ENCODE assay signal across 27 mouse cellular contexts in the genomic region with DNA sequence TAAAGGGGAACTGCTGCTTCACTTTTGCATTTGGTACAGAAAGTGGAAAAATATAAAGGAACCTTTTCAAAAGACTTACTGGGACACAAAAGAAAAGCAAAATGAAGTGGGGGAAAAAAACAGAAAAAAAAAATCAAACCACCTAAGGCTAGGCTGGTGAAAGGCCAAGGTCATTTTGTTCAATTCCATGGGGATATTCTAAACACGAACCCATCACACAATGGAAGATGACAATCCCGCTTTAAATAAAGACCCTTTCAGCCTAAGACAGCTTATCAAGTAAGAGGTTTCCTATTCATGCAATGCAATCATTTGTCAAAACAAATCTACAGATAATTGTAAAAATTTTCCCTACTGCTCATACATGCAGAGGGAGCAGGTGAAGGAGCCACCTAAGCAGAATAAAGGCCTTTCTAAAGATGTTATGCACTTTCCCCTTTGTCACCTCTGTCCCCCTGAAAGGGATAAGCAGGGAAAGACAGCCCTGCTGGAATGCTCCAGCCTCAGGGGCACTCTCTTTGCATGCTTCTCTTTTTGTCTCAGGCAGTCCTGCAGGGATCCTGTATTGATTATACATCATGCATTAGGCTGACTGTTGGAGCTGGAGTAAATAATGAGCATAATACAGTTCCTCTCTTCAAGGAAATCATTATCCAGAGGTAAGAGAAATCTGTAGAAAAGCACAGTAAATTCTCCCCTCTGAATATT.
DNase-seq lines count a peak whose midpoint lies in the region; ATAC-seq and TF ChIP-seq lines count a peak whose summit lies in the region.
"Had no signal": no experiment of that assay in that cellular context is flagged by ENCODE, and none has a peak within 500 bp of the region (broad histone marks: within the 10 kb centered on the region; RNA-seq: fewer than 3 reads in every experiment).

No protein-coding gene starts in this region.

- no peak for DNase-seq in forebrain, embryonic 10.5 days (ENCODE audit: extremely low spot score, low spot score)
- DNase-seq in brain, embryonic 14.5 days (ENCODE audit: low read depth): peak; percentile 56
- DNase-seq in hindbrain, embryonic 14.5 days (ENCODE audit: low spot score): no peak
- DNase-seq in left cerebral cortex, adult 11 months (ENCODE audit: low spot score): no peak
- DNase-seq in cerebellum, adult 9-11 months: no peak
- DNase-seq: adrenal gland, postnatal 25 days; B cell, adult 2 months; cerebellum, adult 18-20 months; cerebellum, postnatal 14 days; gastrocnemius, adult 2 months; heart, adult 2 months; kidney, adult 18-20 months; kidney, postnatal 25 days; lung, adult 2 months; lung, postnatal 10 days; right cerebral cortex, postnatal 4 days; thymus, adult 2 months; thymus, postnatal 4 days had no signal

- no peak overlapping the region for H3K9ac ChIP-seq in forebrain, embryonic 15.5 days (replicated peaks)
- H3K9ac ChIP-seq in hindbrain, embryonic 14.5 days: no peak overlapping the region
- no peak overlapping the region for H3K9ac ChIP-seq in midbrain, embryonic 15.5 days
- H3K9ac ChIP-seq: heart, embryonic 12.5 days; kidney, embryonic 15.5 days; limb, embryonic 15.5 days; liver, embryonic 14.5 days had no signal

- no peak for TF ChIP-seq POLR2A in brain, embryonic 14.5 days (IDR thresholded peaks at IDR 0.05; ENCODE audit: borderline replicate concordance, extremely low read depth, insufficient read depth, insufficient read length, poor library complexity, severe bottlenecking)

- H3K4me1 ChIP-seq in forebrain, embryonic 15.5 days: no peaks in the 10 kb centered on the region
- H3K4me1 ChIP-seq in forebrain, embryonic 10.5 days: peaks cover 12% of the 10 kb centered on the region
- H3K4me1 ChIP-seq in hindbrain, embryonic 14.5 days (replicated peaks; ENCODE audit: control insufficient read depth, insufficient read depth, low read length): no peaks in the 10 kb centered on the region
- H3K4me1 ChIP-seq in midbrain, embryonic 15.5 days: 0 out of 2 replicates have a peak, but pooled peaks cover 5% of the 10 kb centered on the region
- H3K4me1 ChIP-seq: heart, embryonic 12.5 days; kidney, embryonic 15.5 days; limb, embryonic 10.5 days; limb, embryonic 15.5 days had no signal

- no peak overlapping the region for H3K4me2 ChIP-seq in forebrain, embryonic 15.5 days (replicated peaks)
- no peak overlapping the region for H3K4me2 ChIP-seq in hindbrain, embryonic 14.5 days (replicated peaks)
- no peak overlapping the region for H3K4me2 ChIP-seq in midbrain, embryonic 15.5 days
- H3K4me2 ChIP-seq: heart, embryonic 12.5 days; kidney, embryonic 15.5 days; limb, embryonic 15.5 days had no signal

- no peak for ATAC-seq in forebrain, embryonic 15.5 days (replicated peaks)
- no peak for ATAC-seq in hindbrain, embryonic 14.5 days (ENCODE audit: low FRiP score)
- 0 out of 2 replicates have a peak, but pooled peaks have one; percentile 33 for ATAC-seq in midbrain, embryonic 15.5 days (replicated peaks)

- no peak overlapping the region for H3K4me3 ChIP-seq in forebrain, embryonic 15.5 days
- H3K4me3 ChIP-seq in forebrain, embryonic 10.5 days: no peak overlapping the region
- no peak overlapping the region for H3K4me3 ChIP-seq in hindbrain, embryonic 14.5 days (replicated peaks; ENCODE audit: low read length)
- no peak overlapping the region for H3K4me3 ChIP-seq in midbrain, embryonic 15.5 days
- H3K4me3 ChIP-seq: gastrocnemius, adult 2 months; heart, adult 2 months; heart, embryonic 12.5 days; kidney, embryonic 15.5 days; layer of hippocampus, adult 2 months; limb, embryonic 10.5 days; limb, embryonic 15.5 days had no signal

- 0 out of 2 replicates have a peak overlapping the region, but pooled peaks have one; percentile 8 for H3K27ac ChIP-seq in forebrain, embryonic 15.5 days (replicated peaks)
- no peak overlapping the region for H3K27ac ChIP-seq in forebrain, embryonic 10.5 days
- H3K27ac ChIP-seq in hindbrain, embryonic 14.5 days: 0 out of 2 replicates have a peak overlapping the region, but pooled peaks have one; percentile 54
- H3K27ac ChIP-seq in midbrain, embryonic 15.5 days: peak overlapping the region; percentile 15; the same call in 1 of the 2 replicates
- H3K27ac ChIP-seq: gastrocnemius, adult 2 months; heart, adult 2 months; kidney, embryonic 15.5 days; layer of hippocampus, adult 2 months; limb, embryonic 10.5 days; limb, embryonic 15.5 days; liver, embryonic 14.5 days; macrophage had no signal

- no peak for TF ChIP-seq CTCF in brain, embryonic 14.5 days (IDR thresholded peaks at IDR 0.05; ENCODE audit: borderline replicate concordance, extremely low read depth, insufficient read depth, insufficient read length)

- H3K9me3 ChIP-seq in forebrain, embryonic 15.5 days: no peaks in the 10 kb centered on the region
- no peaks in the 10 kb centered on the region for H3K9me3 ChIP-seq in forebrain, embryonic 10.5 days
- H3K9me3 ChIP-seq in hindbrain, embryonic 14.5 days (ENCODE audit: control insufficient read depth, low read length): no peaks in the 10 kb centered on the region
- H3K9me3 ChIP-seq in midbrain, embryonic 15.5 days: no peaks in the 10 kb centered on the region
- H3K9me3 ChIP-seq: heart, embryonic 12.5 days; kidney, embryonic 15.5 days; limb, embryonic 10.5 days; limb, embryonic 15.5 days had no signal

- WGBS in forebrain, embryonic 15.5 days: 31% methylated on average over 2 of the region's 2 CpGs
- 66% methylated on average over 2 of the region's 2 CpGs for WGBS in forebrain, embryonic 10.5 days
- WGBS in hindbrain, embryonic 14.5 days: 41% methylated on average over 2 of the region's 2 CpGs
- 21% methylated on average over 2 of the region's 2 CpGs for WGBS in midbrain, embryonic 15.5 days

- H3K27me3 ChIP-seq in forebrain, embryonic 15.5 days: no peaks in the 10 kb centered on the region
- H3K27me3 ChIP-seq in forebrain, embryonic 10.5 days (ENCODE audit: poor library complexity, severe bottlenecking): no peaks in the 10 kb centered on the region
- H3K27me3 ChIP-seq in hindbrain, embryonic 14.5 days (ENCODE audit: control insufficient read depth, insufficient read depth, low read length): no peaks in the 10 kb centered on the region
- H3K27me3 ChIP-seq in midbrain, embryonic 15.5 days (replicated peaks): no peaks in the 10 kb centered on the region
- H3K27me3 ChIP-seq: heart, embryonic 12.5 days; kidney, embryonic 15.5 days; limb, embryonic 15.5 days had no signal

- H3K36me3 ChIP-seq in forebrain, embryonic 15.5 days: no peaks in the 10 kb centered on the region
- H3K36me3 ChIP-seq in forebrain, embryonic 10.5 days (replicated peaks): no peaks in the 10 kb centered on the region
- H3K36me3 ChIP-seq in hindbrain, embryonic 14.5 days (replicated peaks; ENCODE audit: control insufficient read depth, insufficient read depth): no peaks in the 10 kb centered on the region
- H3K36me3 ChIP-seq in midbrain, embryonic 15.5 days (replicated peaks): no peaks in the 10 kb centered on the region
- H3K36me3 ChIP-seq: heart, embryonic 12.5 days; kidney, embryonic 15.5 days; limb, embryonic 10.5 days; limb, embryonic 15.5 days had no signal
